Mouse (Mus musculus): ENCODE data around the gene Zfyve27.

- TF ChIP-seq CTCF (IDR thresholded peaks at IDR 0.05; ENCODE audit: insufficient read depth, low read length) (peak; percentile 61), POLR2A (IDR thresholded peaks at IDR 0.05; ENCODE audit: borderline replicate concordance, extremely low read depth, low read depth, low read length) (no peak)
Observed at GRCm38 (mm10) chr19:42217374-42217763, 53.6 kb downstream of the Zfyve27 start.

All from lung, adult 2 months (tissue).